Mouse (Mus musculus): ENCODE results near the gene Hdac8. TPM values are rescaled to one million over a fixed set of nuclear protein-coding genes. Genes with fewer than 3 reads are reported as not detected.
A peak's percentile ranks its signal among the peaks of the same experiment; 100 is the strongest.

Gene Hdac8
- polyA plus RNA-seq, 1 experiment from 2014 or later: 18.0 TPM

GRCm38 (mm10) chrX:102251937-102252860 lies 253.0 kb downstream of the Hdac8 start, which contains the start of gene Cited1:
Gene Cited1 (minus strand): TSS chrX:102252181.
- WGBS: 22% methylated on average over 44 of the region's 44 CpGs
- H3K9ac ChIP-seq: peak within 1 kb of the TSS; percentile 64
- peak within 1 kb of the TSS; percentile 53 for H3K4me3 ChIP-seq
- peak; percentile 92 for ATAC-seq (ENCODE audit: insufficient number of reproducible peaks, insufficient read depth, low FRiP score, low TSS enrichment, low read depth)
- peak within 1 kb of the TSS; percentile 81 for H3K4me2 ChIP-seq
- peak within 1 kb of the TSS; percentile 28; the same call in 1 of the 2 replicates for H3K27ac ChIP-seq
- no peaks in the 10 kb centered on the region for H3K9me3 ChIP-seq
- no peaks in the 10 kb centered on the region for H3K36me3 ChIP-seq
- H3K27me3 ChIP-seq: peaks cover 72% of the 10 kb centered on the region
- H3K4me1 ChIP-seq: peaks cover 4% of the 10 kb centered on the region; the same call in 1 of the 2 replicates

GRCm38 (mm10) chrX:102251221-102251936 lies 253.8 kb downstream of the Hdac8 start:
- Histone ChIP-seq H3K4me3 (peak overlapping the region; percentile 53), H3K9ac (peak overlapping the region; percentile 64), H3K4me2 (peak overlapping the region; percentile 81), H3K4me1 (peaks cover 4% of the 10 kb centered on the region; the same call in 1 of the 2 replicates), H3K9me3 (no peaks in the 10 kb centered on the region), H3K36me3 (no peaks in the 10 kb centered on the region), H3K27me3 (peaks cover 78% of the 10 kb centered on the region), H3K27ac (peak overlapping the region; percentile 28; the same call in 1 of the 2 replicates)
- ATAC-seq (ENCODE audit: insufficient number of reproducible peaks, insufficient read depth, low FRiP score, low TSS enrichment, low read depth): no peak
- 20% methylated on average over 77 of the region's 80 CpGs for WGBS

GRCm38 (mm10) chrX:102250891-102251170 lies 254.3 kb downstream of the Hdac8 start:
- no peaks in the 10 kb centered on the region for H3K36me3 ChIP-seq
- H3K4me3 ChIP-seq: peak overlapping the region; percentile 53
- peaks cover 4% of the 10 kb centered on the region; the same call in 1 of the 2 replicates for H3K4me1 ChIP-seq
- WGBS: 19% methylated on average over 24 of the region's 24 CpGs
- H3K27me3 ChIP-seq: peaks cover 79% of the 10 kb centered on the region
- H3K4me2 ChIP-seq: peak overlapping the region; percentile 81
- no peak overlapping the region for H3K27ac ChIP-seq
- ATAC-seq (ENCODE audit: insufficient number of reproducible peaks, insufficient read depth, low FRiP score, low TSS enrichment, low read depth): no peak
- no peaks in the 10 kb centered on the region for H3K9me3 ChIP-seq
- H3K9ac ChIP-seq: peak overlapping the region; percentile 64

GRCm38 (mm10) chrX:102250150-102250890 lies 254.8 kb downstream of the Hdac8 start:
- Histone ChIP-seq H3K27ac (no peak overlapping the region), H3K4me3 (peak overlapping the region; percentile 53), H3K4me2 (peak overlapping the region; percentile 81), H3K4me1 (peaks cover 4% of the 10 kb centered on the region; the same call in 1 of the 2 replicates), H3K36me3 (no peaks in the 10 kb centered on the region), H3K9ac (peak overlapping the region; percentile 64), H3K27me3 (peaks cover 79% of the 10 kb centered on the region), H3K9me3 (no peaks in the 10 kb centered on the region)
- ATAC-seq (ENCODE audit: insufficient number of reproducible peaks, insufficient read depth, low FRiP score, low TSS enrichment, low read depth): no peak
- WGBS: 19% methylated on average over 68 of the region's 68 CpGs

GRCm38 (mm10) chrX:102244334-102244733 lies 260.8 kb downstream of the Hdac8 start:
- Histone ChIP-seq H3K27ac (no peak overlapping the region), H3K4me1 (no peaks in the 10 kb centered on the region), H3K4me2 (no peak overlapping the region), H3K9ac (no peak overlapping the region), H3K4me3 (no peak overlapping the region), H3K27me3 (peaks cover 48% of the 10 kb centered on the region), H3K36me3 (no peaks in the 10 kb centered on the region), H3K9me3 (no peaks in the 10 kb centered on the region)
- 53% methylated on average over 2 of the region's 2 CpGs for WGBS
- no peak for ATAC-seq (ENCODE audit: insufficient number of reproducible peaks, insufficient read depth, low FRiP score, low TSS enrichment, low read depth)

Small RNA genes within 50 kb of the gene (microRNA-seq; reads per million reads assigned to microRNA genes)
- gene Gm26318: not detected

Other genes starting within 250 kb of the Hdac8 start
- gene Phka1, start 138.9 kb upstream of the Hdac8 start, polyA plus RNA-seq (2015; fragmentation: Nextera tagmentation; extraction: Ambion mirVana): 9.6 and 10.5 TPM in 2 replicates
- gene Gm3880, start 181.6 kb upstream of the Hdac8 start, polyA plus RNA-seq (2015; fragmentation: Nextera tagmentation; extraction: Ambion mirVana): not detected in 2 replicates
- not detected in 2 replicates for gene Gm9112, start 202.3 kb upstream of the Hdac8 start, polyA plus RNA-seq (2015; fragmentation: Nextera tagmentation; extraction: Ambion mirVana)
- not detected in 2 replicates for gene Dmrtc1b, start 202.5 kb upstream of the Hdac8 start, polyA plus RNA-seq (2015; fragmentation: Nextera tagmentation; extraction: Ambion mirVana)